Mouse (Mus musculus) CH12.LX (cell line): Measurements from ENCODE around the gene Zdhhc12. TPM values are rescaled to one million over a fixed set of nuclear protein-coding genes. Genes with fewer than 3 reads are reported as not detected.

Experiments
- DNase-seq: peaks from one replicate; pipeline ENCODE4 v3.0.0-alpha.2; 2013; ENCODE audit errors: extremely low read depth
- H3K27ac ChIP-seq: 2 replicates; pipeline ENCODE4 v1.5.1; 2012; ENCODE audit warnings: low read depth, mild to moderate bottlenecking, control low read depth, moderate library complexity; ENCODE audit not compliant: insufficient read depth
- H3K27me3 ChIP-seq: replicated peaks from 2 replicates; pipeline ENCODE3; 2012; ENCODE audit warnings: inconsistent platforms
- H3K36me3 ChIP-seq, 2 experiments: replicated peaks in 1 of 2; 2 replicates each; pipeline versions ENCODE3 to v1.6.1; 2012; ENCODE audit warnings: inconsistent platforms in 1 of 2, low read length in 1 of 2, mild to moderate bottlenecking in 1 of 2, mixed read lengths in 1 of 2, moderate library complexity in 1 of 2; ENCODE audit not compliant: control insufficient read depth in 1 of 2, insufficient read depth in 1 of 2
- H3K4me1 ChIP-seq, 2 experiments: 2 replicates each; pipeline ENCODE4 v1.6.1; 2012; ENCODE audit warnings: inconsistent platforms in 1 of 2, moderate library complexity in 1 of 2; ENCODE audit not compliant: insufficient read depth in 2 of 2, control insufficient read depth in 1 of 2
- H3K4me2 ChIP-seq: 2 replicates; pipeline ENCODE4 v1.6.1; 2012; ENCODE audit warnings: low read depth, mild to moderate bottlenecking, control low read depth; ENCODE audit not compliant: poor library complexity, insufficient read depth, severe bottlenecking
- H3K4me3 ChIP-seq, 3 experiments: fragments of 150-350 bp in 1 of 3; sonication (generic) in 1 of 3; replicated peaks in 1 of 3; 2 replicates each; pipeline versions ENCODE3 to v1.5.1; 2011 to 2012; ENCODE audit warnings: low read depth in 2 of 3, low read length in 2 of 3, mild to moderate bottlenecking in 2 of 3, moderate library complexity in 2 of 3, control low read depth in 1 of 3, improper control_type of control experiment in 1 of 3, inconsistent platforms in 1 of 3, mixed read lengths in 1 of 3; ENCODE audit not compliant: poor library complexity in 1 of 3
- H3K79me2 ChIP-seq: replicated peaks from 2 replicates; pipeline ENCODE4 v1.6.1; 2012; ENCODE audit warnings: mild to moderate bottlenecking, moderate library complexity; ENCODE audit not compliant: control insufficient read depth, poor library complexity, insufficient read depth, severe bottlenecking; ENCODE audit errors: extremely low read depth
- H3K9ac ChIP-seq: 2 replicates; pipeline ENCODE4 v1.6.1; 2012; ENCODE audit warnings: low read depth, mild to moderate bottlenecking, control low read depth, moderate library complexity; ENCODE audit not compliant: insufficient read depth
- H3K9me3 ChIP-seq: replicated peaks from 2 replicates; pipeline ENCODE3; 2012; ENCODE audit warnings: low read length, inconsistent platforms, mixed read lengths
- BHLHE40 ChIP-seq: IDR thresholded peaks from 2 replicates; pipeline ENCODE4 v1.6.1; 2011; ENCODE audit warnings: mild to moderate bottlenecking, low read depth, low read length, improper control_type of control experiment
- CHD1 ChIP-seq: IDR thresholded peaks from 2 replicates; pipeline ENCODE4 v1.6.1; 2012; ENCODE audit warnings: low read depth, low read length, improper control_type of control experiment, inconsistent platforms
- CHD2 ChIP-seq: IDR thresholded peaks from 2 replicates; pipeline ENCODE4 v1.6.1; 2011; ENCODE audit warnings: low read length, improper control_type of control experiment
- CTCF ChIP-seq, 2 experiments: IDR thresholded peaks in 1 of 2; conservative IDR thresholded peaks in 1 of 2; 2 replicates each; pipeline ENCODE4 v1.5.1; 2011 to 2012; ENCODE audit warnings: low read depth in 2 of 2, low read length in 2 of 2, improper control_type of control experiment in 1 of 2, inconsistent platforms in 1 of 2, mild to moderate bottlenecking in 1 of 2, moderate library complexity in 1 of 2
- E2F4 ChIP-seq: IDR thresholded peaks from 2 replicates; pipeline ENCODE4 v1.6.1; 2011; ENCODE audit warnings: low read depth, low read length, improper control_type of control experiment; ENCODE audit not compliant: insufficient replicate concordance
- ELF1 ChIP-seq: IDR thresholded peaks from 2 replicates; pipeline ENCODE4 v1.6.1; 2014; ENCODE audit warnings: low read depth, mild to moderate bottlenecking, inconsistent platforms, low read length, improper control_type of control experiment
- HCFC1 ChIP-seq: IDR thresholded peaks from 2 replicates; pipeline ENCODE4 v1.6.1; 2012; ENCODE audit warnings: low read depth, mild to moderate bottlenecking, inconsistent platforms, low read length, improper control_type of control experiment
- IRF4 ChIP-seq: IDR thresholded peaks from 2 replicates; pipeline ENCODE4 v1.6.1; 2014; ENCODE audit warnings: low read depth, mild to moderate bottlenecking, inconsistent platforms, low read length, improper control_type of control experiment
- JUN ChIP-seq: IDR thresholded peaks from 2 replicates; pipeline ENCODE4 v1.6.1; 2011; ENCODE audit warnings: low read depth, mild to moderate bottlenecking, low read length, improper control_type of control experiment, moderate library complexity; ENCODE audit not compliant: insufficient read depth
- JUND ChIP-seq: conservative IDR thresholded peaks from 2 replicates; pipeline ENCODE4 v1.6.1; 2011; ENCODE audit warnings: low read depth, low read length, improper control_type of control experiment
- KAT2A ChIP-seq: IDR thresholded peaks from 2 replicates; pipeline ENCODE4 v1.6.1; 2012; ENCODE audit warnings: low read length, improper control_type of control experiment, inconsistent platforms; ENCODE audit not compliant: insufficient replicate concordance
- MAX ChIP-seq: IDR thresholded peaks from 2 replicates; pipeline ENCODE4 v1.6.1; 2011; ENCODE audit warnings: low read length, improper control_type of control experiment
- MAZ ChIP-seq: IDR thresholded peaks from 2 replicates; pipeline ENCODE4 v1.6.1; 2012; ENCODE audit warnings: low read depth, mild to moderate bottlenecking, inconsistent platforms, low read length, improper control_type of control experiment, moderate library complexity
- MEF2A ChIP-seq: IDR thresholded peaks from 2 replicates; pipeline ENCODE4 v1.6.1; 2014; ENCODE audit warnings: low read depth, mild to moderate bottlenecking, inconsistent platforms, low read length, improper control_type of control experiment, borderline replicate concordance
- MXI1 ChIP-seq: IDR thresholded peaks from 2 replicates; pipeline ENCODE4 v1.6.1; 2011; ENCODE audit warnings: mild to moderate bottlenecking, low read depth, low read length, improper control_type of control experiment
- MYC ChIP-seq: IDR thresholded peaks from 2 replicates; pipeline ENCODE4 v1.6.1; 2011; ENCODE audit warnings: low read depth, mild to moderate bottlenecking, improper control_type of control experiment, low read length
- NELFE ChIP-seq: IDR thresholded peaks from 2 replicates; pipeline ENCODE4 v1.6.1; 2011; ENCODE audit warnings: low read depth, low read length, improper control_type of control experiment
- NRF1 ChIP-seq: IDR thresholded peaks from 2 replicates; pipeline ENCODE4 v1.6.1; 2014; ENCODE audit warnings: low read depth, mild to moderate bottlenecking, inconsistent platforms, low read length, improper control_type of control experiment, moderate library complexity
- PAX5 ChIP-seq: IDR thresholded peaks from 2 replicates; pipeline ENCODE4 v1.6.1; 2012; ENCODE audit warnings: low read length, inconsistent platforms, mixed read lengths
- POLR2A ChIP-seq: IDR thresholded peaks from 2 replicates; pipeline ENCODE4 v1.6.1; 2011; ENCODE audit warnings: low read depth, mild to moderate bottlenecking, improper control_type of control experiment, low read length
- POLR2AphosphoS2 ChIP-seq: IDR thresholded peaks from 2 replicates; pipeline ENCODE4 v1.6.1; 2011; ENCODE audit warnings: low read depth, low read length, improper control_type of control experiment
- RAD21 ChIP-seq: IDR thresholded peaks from 2 replicates; pipeline ENCODE4 v1.6.1; 2011; ENCODE audit warnings: low read depth, mild to moderate bottlenecking, low read length, improper control_type of control experiment, moderate library complexity
- RCOR1 ChIP-seq: conservative IDR thresholded peaks from 2 replicates; pipeline ENCODE4 v1.6.1; 2012; ENCODE audit warnings: low read depth, mild to moderate bottlenecking, inconsistent platforms, low read length, improper control_type of control experiment
- SIN3A ChIP-seq: IDR thresholded peaks from 2 replicates; pipeline ENCODE4 v1.6.1; 2012; ENCODE audit warnings: low read length, improper control_type of control experiment, inconsistent platforms
- SMC3 ChIP-seq: IDR thresholded peaks from 2 replicates; pipeline ENCODE4 v1.6.1; 2011; ENCODE audit warnings: low read depth, low read length, improper control_type of control experiment
- TBP ChIP-seq: conservative IDR thresholded peaks from 2 replicates; pipeline ENCODE4 v1.6.1; 2011; ENCODE audit warnings: low read depth, low read length, improper control_type of control experiment
- TCF12 ChIP-seq: IDR thresholded peaks from 2 replicates; pipeline ENCODE4 v1.6.1; 2014; ENCODE audit warnings: low read depth, mild to moderate bottlenecking, inconsistent platforms, low read length, improper control_type of control experiment
- UBTF ChIP-seq: IDR thresholded peaks from 2 replicates; pipeline ENCODE4 v1.6.1; 2012; ENCODE audit warnings: low read depth, mild to moderate bottlenecking, inconsistent platforms, low read length, improper control_type of control experiment, moderate library complexity
- USF1 ChIP-seq: IDR thresholded peaks from 2 replicates; pipeline ENCODE4 v1.6.1; 2014; ENCODE audit warnings: low read depth, mild to moderate bottlenecking, inconsistent platforms, low read length, improper control_type of control experiment
- USF2 ChIP-seq: conservative IDR thresholded peaks from 2 replicates; pipeline ENCODE4 v1.6.1; 2011; ENCODE audit warnings: low read depth, low read length, improper control_type of control experiment
- ZC3H11A ChIP-seq: IDR thresholded peaks from 2 replicates; pipeline ENCODE4 v1.6.1; 2012; ENCODE audit warnings: low read depth, mild to moderate bottlenecking, inconsistent platforms, low read length, improper control_type of control experiment
- ZKSCAN1 ChIP-seq: IDR thresholded peaks from 2 replicates; pipeline ENCODE4 v1.6.1; 2012; ENCODE audit warnings: low read depth, inconsistent platforms, low read length, improper control_type of control experiment, borderline replicate concordance
- ZMIZ1 ChIP-seq: IDR thresholded peaks from 2 replicates; pipeline ENCODE4 v1.6.1; 2012; ENCODE audit warnings: low read depth, mild to moderate bottlenecking, inconsistent platforms, low read length, improper control_type of control experiment
- ZNF384 ChIP-seq: IDR thresholded peaks from 2 replicates; pipeline ENCODE4 v1.6.1; 2012; ENCODE audit warnings: low read depth, low read length, improper control_type of control experiment, inconsistent platforms
- dilution Hi-C: fragments of 300-500 bp; cut with MboI; formaldehyde crosslinking; loops from 2 replicates; pipeline ENCODE4 v1.14.3; 2020; ENCODE audit warnings: low sequenced_read_pairs; ENCODE audit not compliant: extremely low pct_unique_long_range_greater_than_20kb, extremely low pct_ligation_motif_present
- in situ Hi-C: fragments of 300-500 bp; cut with MboI; formaldehyde crosslinking; loops from 3 replicates; pipeline ENCODE4 v1.14.3; 2019; ENCODE audit warnings: low sequenced_read_pairs, low pct_ligation_motif_present, low pct_unique_long_range_greater_than_20kb, mixed read lengths
- polyA plus RNA-seq: library from polyadenylated mRNA; unstranded; fragments of >175 nt; gene quantifications from 2 replicates; pipeline ENCODE4 v1.2.1, GENCODE M21; 2012; ENCODE audit warnings: low read depth; ENCODE audit not compliant: insufficient read length
- total RNA-seq, 2 experiments: library from RNA; depleted of rRNA; stranded (reverse); fragments of 300-350 nt in 1 of 2; fragments of >200 nt in 1 of 2; gene quantifications; 2 replicates each; pipeline ENCODE4 v1.2.3; 2012 to 2014

Zdhhc12 gene
- total and polyA plus RNA-seq, 3 experiments: 15.6 to 42.8 (median 36.5) TPM

- TF ChIP-seq CHD2 (peak; percentile 0; the same call in 1 of the 2 replicates), RAD21 (peak; percentile 66), IRF4 (peak; percentile 81), ELF1 (peak; percentile 57; the same call in 1 of the 2 replicates), JUND (no peak), TBP (0 out of 2 replicates have a peak, but pooled peaks have one; percentile 39), MEF2A (peak; percentile 73; the same call in 1 of the 2 replicates), USF1 (no peak), POLR2A (peak; percentile 62; the same call in 1 of the 2 replicates), MAZ (peak; percentile 51; the same call in 1 of the 2 replicates), TCF12 (peak; percentile 70; the same call in 1 of the 2 replicates), SMC3 (peak; percentile 83), HCFC1 (peak; percentile 63), PAX5 (no peak), CHD1 (peak; percentile 58; the same call in 1 of the 2 replicates), CTCF (conservative IDR thresholded peaks at IDR 0.05 in 1 of 2, IDR thresholded peaks at IDR 0.05 in 1 of 2; ENCODE audit: low read depth in 2 of 2, low read length in 2 of 2) (peak; percentile 43 to 100), POLR2AphosphoS2 (no peak), ZKSCAN1 (no peak), SIN3A (peak; percentile 82; the same call in 1 of the 2 replicates), ZMIZ1 (no peak), NRF1 (peak; percentile 48), MYC (no peak; the same call in 1 of the 2 replicates), NELFE (peak; percentile 89; the same call in 1 of the 2 replicates), BHLHE40 (peak; percentile 44; the same call in 1 of the 2 replicates), KAT2A (no peak), UBTF (0 out of 2 replicates have a peak, but pooled peaks have one; percentile 42), MXI1 (peak; percentile 83), E2F4 (no peak), JUN (no peak), USF2 (no peak), ZNF384 (peak; percentile 59), ZC3H11A (no peak), MAX (peak; percentile 89), RCOR1 (0 out of 2 replicates have a peak, but pooled peaks have one; percentile 48)
- DNase-seq: peak; percentile 83
- in situ Hi-C loops: loop anchor here (5.0 kb wide), 1 partner anchor 35 kb away; no protein-coding TSS in a partner anchor
- H3K79me2 ChIP-seq: no peaks in the 10 kb centered on the region
- H3K27ac ChIP-seq: peak within 1 kb of the TSS; percentile 65
- H3K4me3 ChIP-seq: peak within 1 kb of the TSS; percentile 64 to 68 (median 66)
- peak within 1 kb of the TSS; percentile 33; the same call in 1 of the 2 replicates for H3K4me2 ChIP-seq
- peaks cover 7 to 15% of the 10 kb centered on the region in 2 experiments for H3K4me1 ChIP-seq
- H3K9ac ChIP-seq: peak within 1 kb of the TSS; percentile 51
- no peaks in the 10 kb centered on the region for H3K27me3 ChIP-seq
- dilution Hi-C loops: no loop called here
- no peaks in the 10 kb centered on the region for H3K9me3 ChIP-seq
- peaks cover 8 to 45% of the 10 kb centered on the region in 2 experiments for H3K36me3 ChIP-seq
Measured at GRCm38 (mm10) chr2:30077502-30078348, 15.7 kb downstream of the Zdhhc12 start, which contains the start of gene Pkn3. Pkn3 (plus strand) TSS chr2:30077684.
